Mouse (Mus musculus): ENCODE data around the gene Tmbim7.

GRCm38 (mm10) chr5:3650881-3651280, at the start of gene Tmbim7:
- TF ChIP-seq GATA1 (IDR thresholded peaks at IDR 0.05; ENCODE audit: borderline replicate concordance, low read length) (no peak), FLI1 (IDR thresholded peaks at IDR 0.05; ENCODE audit: low read length) (no peak)

Data from megakaryocyte, embryonic 14.5 days (primary cell).